10 mouse cellular contexts compared by ENCODE assay signal in the genomic region with DNA sequence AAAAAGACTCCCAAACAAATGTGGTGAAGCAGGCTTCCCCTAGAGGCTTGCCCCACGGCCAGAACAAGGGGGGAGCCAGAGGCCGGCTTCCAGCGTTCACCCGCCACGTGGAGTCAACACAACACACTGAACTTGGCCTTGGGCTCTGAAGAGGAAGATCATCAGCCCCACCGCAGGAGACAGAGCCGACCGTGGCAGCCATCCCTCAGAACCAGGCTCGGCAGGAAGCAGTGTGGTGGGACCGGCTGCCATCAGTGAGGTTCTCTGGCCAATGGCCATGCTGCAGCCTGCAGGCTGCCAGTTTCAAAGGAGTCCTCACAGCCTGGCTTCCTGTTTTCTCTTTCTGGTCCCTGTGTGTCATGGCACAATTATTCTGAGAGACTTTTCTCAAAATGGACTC.
A peak's percentile ranks its signal among the peaks of the same experiment; 100 is the strongest.
DNase-seq lines count a peak whose midpoint lies in the region; ATAC-seq lines count a peak whose summit lies in the region.
"Had no signal": no experiment of that assay in that cellular context is flagged by ENCODE, and none has a peak within 500 bp of the region (broad histone marks: within the 10 kb centered on the region; RNA-seq: fewer than 3 reads in every experiment).

No protein-coding gene starts in this region.

- H3K9me3 ChIP-seq in kidney, embryonic 16.5 days (ENCODE audit: low read length): no peaks in the 10 kb centered on the region
- H3K9me3 ChIP-seq: neural tube, embryonic 15.5 days had no signal

- no peak overlapping the region for H3K9ac ChIP-seq in kidney, embryonic 16.5 days (replicated peaks; ENCODE audit: low read length)
- H3K9ac ChIP-seq: liver, embryonic 14.5 days; neural tube, embryonic 15.5 days had no signal

- ATAC-seq in kidney, embryonic 16.5 days (ENCODE audit: low FRiP score, low TSS enrichment): no peak
- no peak for ATAC-seq in erythroid progenitor cell, adult 5-6 weeks (replicated peaks; ENCODE audit: low FRiP score, poor library complexity, severe bottlenecking)

- no peak overlapping the region for H3K4me3 ChIP-seq in kidney, embryonic 16.5 days (ENCODE audit: low read length)
- H3K4me3 ChIP-seq: neural tube, embryonic 15.5 days had no signal

- 71% methylated on average over 10 of the region's 10 CpGs for WGBS in kidney, embryonic 16.5 days

- peaks cover 17% of the 10 kb centered on the region for H3K4me1 ChIP-seq in kidney, embryonic 16.5 days (ENCODE audit: insufficient read depth, low read length)

- no peak overlapping the region for H3K4me2 ChIP-seq in kidney, embryonic 16.5 days (replicated peaks; ENCODE audit: low read depth, low read length)
- H3K4me2 ChIP-seq: neural tube, embryonic 15.5 days had no signal

- no peaks in the 10 kb centered on the region for H3K36me3 ChIP-seq in kidney, embryonic 16.5 days (ENCODE audit: insufficient read depth, low read length)
- H3K36me3 ChIP-seq: neural tube, embryonic 15.5 days had no signal

- H3K27ac ChIP-seq in kidney, embryonic 16.5 days (ENCODE audit: low read length): no peak overlapping the region
- H3K27ac ChIP-seq: liver, embryonic 14.5 days; neural tube, embryonic 15.5 days had no signal

- DNase-seq in adrenal gland, adult 2 months: peak; percentile 10
- DNase-seq in adrenal gland, postnatal 4 days (ENCODE audit: low spot score in 2 of 2): no peak
- peak; percentile 25 to 57 for DNase-seq in kidney, postnatal 25 days
- DNase-seq in cerebellum, adult 11 months: peak; percentile 84
- DNase-seq in layer of hippocampus, postnatal 14 days (ENCODE audit: low spot score in 2 of 2): peak; percentile 68 to 77
- no peak for DNase-seq in ovary, postnatal 14 days (ENCODE audit: low spot score)

- H3K27me3 ChIP-seq in kidney, embryonic 16.5 days (ENCODE audit: insufficient read depth, low read length): no peaks in the 10 kb centered on the region
- H3K27me3 ChIP-seq: neural tube, embryonic 15.5 days had no signal

Comparison
In these comparisons a context has a peak if more than half of its experiments do, and no peak if none do; other contexts are left out.
1. DNase-seq: peak in adrenal gland, adult 2 months (single experiment), kidney, postnatal 25 days (2 of 2), cerebellum, adult 11 months (single experiment) and layer of hippocampus, postnatal 14 days (2 of 2); none in adrenal gland, postnatal 4 days (0 of 2) and ovary, postnatal 14 days (single experiment).